Mouse (Mus musculus) urinary bladder, postnatal 0 days (tissue): ENCODE results near the gene Vmn1r235. TPM values are rescaled to one million over a fixed set of nuclear protein-coding genes. Genes with fewer than 3 reads are reported as not detected.

Experiments used
- microRNA-seq: library from miRNA; unstranded; fragments of <30 nt; microRNA quantifications from one replicate; pipeline ENCODE4, GENCODE M21; 2016
- polyA plus RNA-seq: library from polyadenylated mRNA; unstranded; fragments of >200 nt; fragmentation: Nextera tagmentation; extraction: Ambion mirVana; gene quantifications from 2 replicates; pipeline ENCODE4 v1.2.1, GENCODE M21; 2015

Gene Vmn1r235
- not detected in 2 replicates for polyA plus RNA-seq

GRCm38 (mm10) chr17:21256111-21256510 is at the start of gene Vmn1r235:
Gene Vmn1r235 (plus strand): TSS chr17:21256411.

GRCm38 (mm10) chr17:21225787-21226186 is 30.4 kb upstream of the Vmn1r235 start, which contains the start of gene Vmn1r234:
Gene Vmn1r234 (plus strand): TSS chr17:21226087.

GRCm38 (mm10) chr17:21282642-21283041 is 26.4 kb downstream of the Vmn1r235 start, which contains the start of gene Vmn1r236:
Gene Vmn1r236 (plus strand): TSS chr17:21282942.

GRCm38 (mm10) chr17:21311565-21311964 is 55.4 kb downstream of the Vmn1r235 start, which contains the start of gene Vmn1r237:
Gene Vmn1r237 (plus strand): TSS chr17:21311865.

Small RNA genes within 50 kb of the gene (microRNA-seq; reads per million reads assigned to microRNA genes)
- gene Gm26384 = not detected

Other genes with a start within 250 kb of the Vmn1r235 start
- 6.0 and 7.3 TPM in 2 replicates for gene Zfp160, start 247.5 kb upstream of the Vmn1r235 start, polyA plus RNA-seq
- not detected in 2 replicates for gene Vmn1r234, start 30.3 kb upstream of the Vmn1r235 start, polyA plus RNA-seq
- gene Vmn1r236, start 26.5 kb downstream of the Vmn1r235 start, polyA plus RNA-seq = not detected in 2 replicates
- not detected in 2 replicates for gene Vmn1r237, start 55.5 kb downstream of the Vmn1r235 start, polyA plus RNA-seq
- 2.0 and 2.3 TPM in 2 replicates for gene Zfp677, start 127.3 kb downstream of the Vmn1r235 start, polyA plus RNA-seq
- gene Zfp54, start 166.8 kb downstream of the Vmn1r235 start, polyA plus RNA-seq = 3.6 and 4.1 TPM in 2 replicates
- gene Zfp51, start 194.0 kb downstream of the Vmn1r235 start, polyA plus RNA-seq = 6.6 and 7.4 TPM in 2 replicates
- gene Zfp53, start 232.6 kb downstream of the Vmn1r235 start, polyA plus RNA-seq = 5.7 and 7.2 TPM in 2 replicates